Comparison of ENCODE assay signal across 9 mouse cellular contexts in genomic region chr1:136137071-136137531, GRCm38 (mm10). TPM values are rescaled to one million over a fixed set of nuclear protein-coding genes. Genes with fewer than 3 reads are reported as not detected.
DNase-seq lines count a peak whose midpoint lies in the region; ATAC-seq and TF ChIP-seq lines count a peak whose summit lies in the region.
"Had no signal": no experiment of that assay in that cellular context is flagged by ENCODE, and none has a peak within 500 bp of the region (broad histone marks: within the 10 kb centered on the region; RNA-seq: fewer than 3 reads in every experiment).

No protein-coding gene starts in this region.

- peak overlapping the region; percentile 31 for H3K4me2 ChIP-seq in heart, embryonic 13.5 days
- H3K4me2 ChIP-seq in intestine, embryonic 14.5 days (ENCODE audit: low read length): peak overlapping the region; percentile 28
- peak overlapping the region; percentile 35 for H3K4me2 ChIP-seq in midbrain, postnatal 0 days (ENCODE audit: low read depth, low read length, poor library complexity, severe bottlenecking)

- H3K4me1 ChIP-seq in heart, embryonic 13.5 days: peaks cover 98% of the 10 kb centered on the region
- peaks cover 69% of the 10 kb centered on the region for H3K4me1 ChIP-seq in bone marrow macrophage, adult 2 months (ENCODE audit: control insufficient read depth, insufficient read depth, low read length)
- H3K4me1 ChIP-seq in intestine, embryonic 14.5 days (replicated peaks; ENCODE audit: control insufficient read depth, insufficient read depth, low read length): peaks cover 86% of the 10 kb centered on the region
- peaks cover 54% of the 10 kb centered on the region for H3K4me1 ChIP-seq in midbrain, postnatal 0 days (ENCODE audit: insufficient read depth, low read length)

- H3K4me3 ChIP-seq in heart, embryonic 13.5 days: no peak overlapping the region
- peak overlapping the region; percentile 45 for H3K4me3 ChIP-seq in bone marrow macrophage, adult 2 months (ENCODE audit: insufficient read depth, low read length)
- no peak overlapping the region for H3K4me3 ChIP-seq in intestine, embryonic 14.5 days (ENCODE audit: low read depth, low read length)
- H3K4me3 ChIP-seq in midbrain, postnatal 0 days (ENCODE audit: low read depth, low read length): no peak overlapping the region

- WGBS in heart, embryonic 13.5 days: 31% methylated on average over 7 of the region's 7 CpGs
- 27% methylated on average over 7 of the region's 7 CpGs for WGBS in intestine, embryonic 14.5 days
- 31% methylated on average over 7 of the region's 7 CpGs for WGBS in midbrain, postnatal 0 days

- H3K36me3 ChIP-seq in heart, embryonic 13.5 days: no peaks in the 10 kb centered on the region
- no peaks in the 10 kb centered on the region for H3K36me3 ChIP-seq in intestine, embryonic 14.5 days (ENCODE audit: control insufficient read depth, insufficient read depth, low read length)
- no peaks in the 10 kb centered on the region for H3K36me3 ChIP-seq in midbrain, postnatal 0 days (ENCODE audit: insufficient read depth, low read length)

- no peak for DNase-seq in heart, postnatal 25 days (ENCODE audit: low spot score)
- DNase-seq in intestine, embryonic 14.5 days (ENCODE audit: low spot score): no peak
- DNase-seq in midbrain, postnatal 0 days (ENCODE audit: low spot score): no peak
- DNase-seq in spleen, postnatal 36 days (ENCODE audit: low spot score in 2 of 2): no peak
- DNase-seq in urinary bladder, postnatal 36 days (ENCODE audit: low spot score in 2 of 2): no peak
- no peak for DNase-seq in left cerebral cortex, adult 11 months (ENCODE audit: low spot score)

- no peak for TF ChIP-seq POLR2A in bone marrow macrophage, adult 2 months (IDR thresholded peaks at IDR 0.05; ENCODE audit: borderline replicate concordance, low read depth, low read length)

- no peaks in the 10 kb centered on the region for H3K9me3 ChIP-seq in heart, embryonic 13.5 days
- H3K9me3 ChIP-seq in intestine, embryonic 14.5 days (ENCODE audit: control insufficient read depth, low read length): no peaks in the 10 kb centered on the region
- no peaks in the 10 kb centered on the region for H3K9me3 ChIP-seq in midbrain, postnatal 0 days (ENCODE audit: low read length)

- intact Hi-C loops in heart, postnatal 25 days (cut with DNase I): no loop called here

- ATAC-seq in heart, embryonic 13.5 days (ENCODE audit: extremely low read depth, insufficient number of reproducible peaks, low FRiP score, low TSS enrichment): no peak
- peak; percentile 24; the same call in 1 of the 2 replicates for ATAC-seq in intestine, embryonic 14.5 days (replicated peaks; ENCODE audit: low FRiP score, low TSS enrichment, low read depth)
- no peak for ATAC-seq in midbrain, postnatal 0 days (ENCODE audit: low FRiP score)

- no peak for TF ChIP-seq CTCF in bone marrow macrophage, adult 2 months (IDR thresholded peaks at IDR 0.05; ENCODE audit: low read depth, low read length)
- no peak for TF ChIP-seq CTCF in midbrain, postnatal 0 days (IDR thresholded peaks at IDR 0.05)

- 0 out of 2 replicates have a peak, but pooled peaks cover 11% of the 10 kb centered on the region for H3K27me3 ChIP-seq in heart, embryonic 13.5 days (replicated peaks)
- H3K27me3 ChIP-seq in intestine, embryonic 14.5 days (replicated peaks; ENCODE audit: control insufficient read depth, insufficient read depth, low read length): no peaks in the 10 kb centered on the region
- H3K27me3 ChIP-seq in midbrain, postnatal 0 days (ENCODE audit: insufficient read depth, low read length): no peaks in the 10 kb centered on the region

- peak overlapping the region; percentile 82 for H3K27ac ChIP-seq in heart, embryonic 13.5 days (replicated peaks)
- H3K27ac ChIP-seq in bone marrow macrophage, adult 2 months (ENCODE audit: insufficient read depth, low read depth, low read length): peak overlapping the region; percentile 88
- peak overlapping the region; percentile 77 for H3K27ac ChIP-seq in intestine, embryonic 14.5 days (ENCODE audit: low read depth)
- no peak overlapping the region; the same call in 1 of the 2 replicates for H3K27ac ChIP-seq in midbrain, postnatal 0 days (ENCODE audit: low read depth, low read length)
- H3K27ac ChIP-seq: kidney, postnatal 0 days had no signal

- H3K9ac ChIP-seq in heart, embryonic 13.5 days: peak overlapping the region; percentile 59
- no peak overlapping the region for H3K9ac ChIP-seq in intestine, embryonic 14.5 days (ENCODE audit: low read length)
- no peak overlapping the region for H3K9ac ChIP-seq in midbrain, postnatal 0 days (replicated peaks; ENCODE audit: low read length, poor library complexity, severe bottlenecking)

RNA-seq across cellular contexts. Expression of gene Kif21b, which starts 5.9 kb away (rescaled TPM):
- 1.5 and 1.7 TPM in 2 replicates for polyA plus RNA-seq in heart, embryonic 13.5 days (2015; fragmentation: Nextera tagmentation; extraction: Ambion mirVana)
- total RNA-seq in heart, postnatal 25 days (2021): under 1 TPM; 0.75 TPM
- polyA plus RNA-seq in bone marrow macrophage, adult 2 months (2012; ENCODE audit: insufficient read depth, insufficient read length, missing spikeins): 16.2 and 17.9 TPM in 2 replicates
- polyA plus RNA-seq in intestine, embryonic 14.5 days (2014; fragmentation: Nextera tagmentation; extraction: Ambion mirVana): 5.1 and 5.6 TPM in 2 replicates
- 156 and 160 TPM in 2 replicates for total RNA-seq in midbrain, postnatal 0 days (2014; rRNA removed)
- polyA plus RNA-seq in midbrain, postnatal 0 days (2015; fragmentation: Nextera tagmentation; extraction: Ambion mirVana): 28.1 and 32.1 TPM in 2 replicates
